Mouse (Mus musculus): ENCODE data around the gene Tprkb.

DNA sequence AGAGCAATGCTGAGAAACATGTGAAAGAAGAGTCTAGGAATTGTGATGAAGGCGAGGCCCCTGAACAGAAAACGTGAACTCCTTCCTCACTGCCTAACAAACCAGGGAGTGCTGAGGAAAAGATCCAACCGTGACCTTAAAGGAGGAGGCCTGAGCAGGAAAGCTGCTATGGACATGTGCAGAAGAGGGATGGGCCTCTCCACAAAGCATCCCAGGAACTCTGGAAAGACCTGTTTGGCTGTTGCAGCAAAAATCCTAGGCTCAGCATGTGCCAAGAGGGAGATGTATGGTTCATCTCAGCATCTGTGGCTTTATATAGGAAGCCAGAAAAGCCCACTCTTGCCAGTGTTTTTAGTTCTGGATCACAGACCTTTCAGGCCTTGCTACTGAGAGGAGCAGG lies 61.0 kb downstream of the Tprkb start:
- TF ChIP-seq CTCF (IDR thresholded peaks at IDR 0.05; ENCODE audit: borderline replicate concordance, extremely low read depth, insufficient read depth, insufficient read length) (no peak), POLR2A (IDR thresholded peaks at IDR 0.05; ENCODE audit: borderline replicate concordance, extremely low read depth, insufficient read depth, insufficient read length, poor library complexity, severe bottlenecking) (no peak)
